Mouse (Mus musculus) MEL (cell line): Measurements from ENCODE around the gene Gm10719.
"Not testable (repeated sequence)": the region's sequence is repeated elsewhere in the genome, so short reads cannot be mapped to it uniquely, and the experiment has no call there.

Source experiments
- NRF1 ChIP-seq: IDR thresholded peaks from 2 replicates; pipeline ENCODE4 v1.6.1; 2014; ENCODE audit warnings: low read depth, mild to moderate bottlenecking, inconsistent platforms, low read length, improper control_type of control experiment, moderate library complexity; ENCODE audit not compliant: poor library complexity, insufficient read depth, severe bottlenecking
- POLR2A ChIP-seq, 2 experiments: IDR thresholded peaks; 2 replicates each; pipeline ENCODE4 v1.6.1; 2011 to 2012; ENCODE audit warnings: low read length in 2 of 2, mild to moderate bottlenecking in 2 of 2, control low read depth in 1 of 2, improper control_type of control experiment in 1 of 2, low read depth in 1 of 2, moderate library complexity in 1 of 2; ENCODE audit not compliant: control insufficient read depth in 1 of 2, insufficient read depth in 1 of 2, poor library complexity in 1 of 2
- TBP ChIP-seq: IDR thresholded peaks from 2 replicates; pipeline ENCODE4 v1.8.0; 2011; ENCODE audit warnings: low read depth, low read length, improper control_type of control experiment
- ZNF384 ChIP-seq: IDR thresholded peaks from 2 replicates; pipeline ENCODE4 v1.6.1; 2012; ENCODE audit warnings: low read depth, mild to moderate bottlenecking, inconsistent platforms, low read length, improper control_type of control experiment

- TF ChIP-seq ZNF384; TBP; NRF1; POLR2A (IDR thresholded peaks at IDR 0.05; ENCODE audit: control insufficient read depth in 1 of 2, insufficient read depth in 1 of 2, low read depth in 1 of 2, low read length in 2 of 2, poor library complexity in 1 of 2): not testable (repeated sequence)
These were observed 6.9 kb downstream of the Gm10719 start for GRCm38 (mm10) chr9:3023985-3024648.
